Mouse (Mus musculus) E14TG2a.4 (cell line): Measurements from ENCODE around the gene Gpc1.

Experiments
- CTCF ChIP-seq: conservative IDR thresholded peaks from 2 replicates; pipeline ENCODE4 v1.5.1; 2014; ENCODE audit warnings: low read length
- NANOG ChIP-seq: IDR thresholded peaks from 2 replicates; pipeline ENCODE4 v1.6.1; 2014; ENCODE audit warnings: borderline replicate concordance, low read length, mixed read lengths
- POU5F1 ChIP-seq: IDR thresholded peaks from 2 replicates; pipeline ENCODE4 v1.6.1; 2014; ENCODE audit warnings: low read length, borderline replicate concordance

DNA sequence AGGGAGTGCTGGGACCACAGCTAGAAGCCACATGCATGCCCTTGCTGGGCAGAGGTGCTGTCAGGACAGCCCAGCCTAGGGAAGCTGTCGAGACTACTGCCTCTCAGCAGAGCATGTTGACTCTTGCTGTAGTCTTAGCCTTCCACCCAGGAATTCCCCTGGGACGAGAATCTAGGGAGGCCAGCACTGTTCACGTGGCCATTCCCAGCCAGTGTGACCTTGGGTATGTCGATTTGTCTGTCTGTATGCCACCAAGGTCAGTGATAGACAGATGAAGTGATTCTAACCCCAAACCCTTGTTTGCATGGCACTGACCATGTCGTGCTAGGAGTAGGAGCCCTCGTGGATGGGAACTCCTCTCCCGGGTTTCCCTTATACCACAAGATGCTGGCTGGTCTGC lies 14.4 kb downstream of the Gpc1 start:
- no peak for TF ChIP-seq CTCF
- no peak for TF ChIP-seq POU5F1
- no peak for TF ChIP-seq NANOG
